Mouse (Mus musculus) C2C12 (cell line): ENCODE results near the gene Sh2b3. TPM values are rescaled to one million over a fixed set of nuclear protein-coding genes. Genes with fewer than 3 reads are reported as not detected.

ENCODE experiments used
- H3K27me3 ChIP-seq: one replicate; pipeline ENCODE4 v1.6.1; 2011; ENCODE audit not compliant: control insufficient read depth, insufficient read depth, insufficient read length
- H3K36me3 ChIP-seq: one replicate; pipeline ENCODE4 v1.6.1; 2011; ENCODE audit not compliant: control insufficient read depth, insufficient read depth
- H3K4me3 ChIP-seq: one replicate; pipeline ENCODE4 v1.5.1; 2011; ENCODE audit warnings: mild to moderate bottlenecking, control low read depth; ENCODE audit not compliant: poor library complexity, insufficient read depth, severe bottlenecking
- H3K79me2 ChIP-seq: one replicate; pipeline ENCODE4 v1.6.1; 2011; ENCODE audit not compliant: control insufficient read depth, insufficient read depth
- H3K79me3 ChIP-seq: one replicate; pipeline ENCODE4 v1.6.1; 2011; ENCODE audit warnings: low read depth, control low read depth
- H3ac ChIP-seq: one replicate; pipeline ENCODE3; 2011; ENCODE audit warnings: low read depth; ENCODE audit not compliant: control insufficient read depth, insufficient read length
- CEBPB ChIP-seq: IDR thresholded peaks from one replicate; pipeline ENCODE4 v1.6.1; 2011; ENCODE audit warnings: low read depth, mild to moderate bottlenecking, control low read depth, moderate library complexity
- USF1 ChIP-seq: IDR thresholded peaks from one replicate; pipeline ENCODE4 v1.6.1; 2011; ENCODE audit warnings: low read depth, mild to moderate bottlenecking, control low read depth, moderate library complexity
- microRNA-seq: library from miRNA; unstranded; fragments of <30 nt; microRNA quantifications from one replicate; pipeline ENCODE4, GENCODE M21; 2019; ENCODE audit warnings: borderline microRNAs expressed
- polyA plus RNA-seq: library from polyadenylated mRNA; unstranded; fragments of >200 nt; fragmentation: generic; extraction: Trizol; gene quantifications from one replicate; pipeline ENCODE4 v1.2.1, GENCODE M21; 2012; ENCODE audit warnings: missing spikeins

Gene Sh2b3
- polyA plus RNA-seq, 1 experiment: 46.2 TPM

DNA sequence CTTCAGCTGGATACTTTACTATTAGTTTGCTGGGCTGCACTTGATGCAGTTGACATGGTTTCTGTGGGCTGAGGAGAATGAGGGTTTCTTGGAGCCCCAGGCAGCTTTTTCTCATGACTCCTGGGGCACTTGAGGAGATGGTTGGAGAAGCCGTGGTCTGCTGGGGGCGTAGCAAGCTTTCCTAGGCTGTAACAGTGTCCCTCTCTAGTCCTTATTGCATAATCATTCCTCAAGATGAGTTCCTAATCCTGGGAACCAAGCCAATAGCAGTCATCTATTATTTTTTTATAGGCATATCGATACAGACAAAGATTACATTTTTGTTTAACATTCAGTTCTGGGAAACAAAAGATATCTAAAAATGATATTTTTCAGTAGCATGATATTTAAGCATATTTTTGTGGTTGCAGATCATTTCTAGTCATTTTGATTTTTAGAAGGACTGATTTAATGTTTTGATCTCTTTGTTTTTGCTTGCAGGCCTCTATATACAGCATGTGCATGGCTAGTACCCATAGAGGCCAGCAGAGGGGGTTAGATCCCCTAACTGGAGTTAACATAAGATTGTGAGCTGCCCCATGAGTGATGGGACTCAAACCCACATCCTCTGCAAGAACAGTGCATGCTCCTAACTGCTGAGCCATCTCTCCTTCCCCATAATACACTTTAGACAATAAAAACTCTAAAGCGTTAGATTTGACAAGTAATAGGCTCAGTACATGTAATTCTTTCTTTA is 71.2 kb downstream of the Sh2b3 start:
- H3K27me3 ChIP-seq: no peaks in the 10 kb centered on the region
- H3K79me2 ChIP-seq: peaks cover 94% of the 10 kb centered on the region
- no peak overlapping the region for H3K4me3 ChIP-seq
- H3K36me3 ChIP-seq: peaks cover 14% of the 10 kb centered on the region
- H3ac ChIP-seq: no peak overlapping the region
- H3K79me3 ChIP-seq: peaks cover 15% of the 10 kb centered on the region
- TF ChIP-seq USF1 (no peak), CEBPB (peak; percentile 57)

Small RNAs within 50 kb of the gene (microRNA-seq; reads per million reads assigned to microRNA genes)
- gene Mir7031: 1.4 reads per million, percentile 32 among the genes with 10 or more reads in this experiment

Other genes starting within 250 kb of the Sh2b3 start
- gene Aldh2, start 243.8 kb downstream of the Sh2b3 start, polyA plus RNA-seq: 225 TPM
- 0.77 TPM for gene Acad12, start 218.7 kb downstream of the Sh2b3 start, polyA plus RNA-seq
- 1.8 TPM for gene Acad10, start 177.1 kb downstream of the Sh2b3 start, polyA plus RNA-seq
- 31.7 TPM for gene Brap, start 177.1 kb downstream of the Sh2b3 start, polyA plus RNA-seq
- gene Atxn2, start 126.3 kb downstream of the Sh2b3 start, polyA plus RNA-seq: 69.9 TPM
- gene Pheta1, start 11.3 kb upstream of the Sh2b3 start, polyA plus RNA-seq: 12.9 TPM
- 0.08 TPM for gene Cux2, start 212.5 kb upstream of the Sh2b3 start, polyA plus RNA-seq